Mouse (Mus musculus) lung, postnatal 36 days (tissue): ENCODE measurements around the gene Fcer1g.

Experiments used
- DNase-seq: peaks from one replicate; pipeline ENCODE4 v3.0.0; 2022; ENCODE audit warnings: mixed read lengths

Gene Fcer1g

GRCm38 (mm10) chr1:171265971-171266744, 32.0 kb upstream of the Fcer1g start:
- DNase-seq = no peak

GRCm38 (mm10) chr1:171263666-171264461, 29.7 kb upstream of the Fcer1g start:
- no peak for DNase-seq

GRCm38 (mm10) chr1:171263185-171263611, 29.0 kb upstream of the Fcer1g start:
- peak; percentile 65 for DNase-seq

GRCm38 (mm10) chr1:171262594-171263130, 28.5 kb upstream of the Fcer1g start:
- peak; percentile 78 for DNase-seq

GRCm38 (mm10) chr1:171260316-171260715, 26.2 kb upstream of the Fcer1g start:
- no peak for DNase-seq

GRCm38 (mm10) chr1:171258921-171259320, 24.8 kb upstream of the Fcer1g start:
- no peak for DNase-seq

GRCm38 (mm10) chr1:171257781-171258180, 23.6 kb upstream of the Fcer1g start:
- no peak for DNase-seq

GRCm38 (mm10) chr1:171256937-171257548, 22.9 kb upstream of the Fcer1g start:
- peak; percentile 86 for DNase-seq

- no peak for DNase-seq
Observed at GRCm38 (mm10) chr1:171256095-171256818, 22.1 kb upstream of the Fcer1g start.

GRCm38 (mm10) chr1:171252415-171252814, 18.2 kb upstream of the Fcer1g start:
- no peak for DNase-seq

GRCm38 (mm10) chr1:171251594-171252324, 17.6 kb upstream of the Fcer1g start:
- DNase-seq = no peak

- DNase-seq = no peak
Observed at GRCm38 (mm10) chr1:171250680-171251593, 16.8 kb upstream of the Fcer1g start, which contains the start of gene Ndufs2. TSS of gene Ndufs2 (minus strand) at chr1:171251388.

GRCm38 (mm10) chr1:171249913-171250600, 15.9 kb upstream of the Fcer1g start, which contains the start of gene Adamts4:
TSS of gene Adamts4 (plus strand) at chr1:171250421.
- no peak for DNase-seq

- DNase-seq = no peak
Observed at GRCm38 (mm10) chr1:171248386-171249226, 14.4 kb upstream of the Fcer1g start.

- DNase-seq = no peak
Observed at GRCm38 (mm10) chr1:171247916-171248315, 13.8 kb upstream of the Fcer1g start.

- no peak for DNase-seq
Observed at GRCm38 (mm10) chr1:171247453-171247841, 13.3 kb upstream of the Fcer1g start.

- peak; percentile 98 for DNase-seq
Observed at GRCm38 (mm10) chr1:171246709-171247452, 12.7 kb upstream of the Fcer1g start.

- no peak for DNase-seq
Observed at GRCm38 (mm10) chr1:171245353-171245752, 11.2 kb upstream of the Fcer1g start.
